Mouse (Mus musculus) hindbrain, embryonic 12.5 days (tissue): Measurements from ENCODE around the gene Umps. TPM values are rescaled to one million over a fixed set of nuclear protein-coding genes. Genes with fewer than 3 reads are reported as not detected.
A peak's percentile ranks its signal among the peaks of the same experiment; 100 is the strongest.

Experiments used
- ATAC-seq: fragments of 200-750 bp; cut with Nextera tagmentation; 2 replicates; pipeline ENCODE4 v1.8.0; 2017; ENCODE audit warnings: moderate TSS enrichment; ENCODE audit not compliant: low FRiP score
- H3K27ac ChIP-seq: fragments of 300-500 bp; sonication (generic); 2 replicates; pipeline ENCODE4 v1.5.1; 2016; ENCODE audit warnings: mild to moderate bottlenecking
- H3K27me3 ChIP-seq: fragments of 300-500 bp; sonication (generic); 2 replicates; pipeline ENCODE4 v1.6.1; 2016; ENCODE audit warnings: mild to moderate bottlenecking
- H3K36me3 ChIP-seq: fragments of 300-500 bp; sonication (generic); 2 replicates; pipeline ENCODE4 v1.6.1; 2016; ENCODE audit warnings: mild to moderate bottlenecking
- H3K4me1 ChIP-seq: fragments of 300-500 bp; sonication (generic); 2 replicates; pipeline ENCODE4 v1.6.1; 2016
- H3K4me2 ChIP-seq: fragments of 300-500 bp; sonication (generic); replicated peaks from 2 replicates; pipeline ENCODE4 v1.6.1; 2016; ENCODE audit warnings: mild to moderate bottlenecking
- H3K4me3 ChIP-seq: fragments of 300-500 bp; sonication (generic); 2 replicates; pipeline ENCODE4 v1.5.1; 2016; ENCODE audit warnings: mild to moderate bottlenecking
- H3K9ac ChIP-seq: fragments of 300-500 bp; sonication (generic); 2 replicates; pipeline ENCODE4 v1.6.1; 2016; ENCODE audit warnings: mild to moderate bottlenecking, moderate library complexity
- H3K9me3 ChIP-seq: fragments of 300-500 bp; sonication (generic); replicated peaks from 2 replicates; pipeline ENCODE4 v1.6.1; 2016; ENCODE audit warnings: mild to moderate bottlenecking
- WGBS: fragments of 180-500 bp; shearing (Covaris S2); methylation state at CpG from one replicate; pipeline ENCODE4 v1.1.7; 2016; 5-methylcytosine and 5-hydroxymethylcytosine counted together
- polyA plus RNA-seq: library from polyadenylated mRNA; unstranded; fragments of >200 nt; fragmentation: Nextera tagmentation; extraction: Ambion mirVana; gene quantifications from 2 replicates; pipeline ENCODE4 v1.2.1, GENCODE M21; 2016

The Umps gene
- polyA plus RNA-seq, 1 experiment from 2014 or later = 38.2 TPM

DNA sequence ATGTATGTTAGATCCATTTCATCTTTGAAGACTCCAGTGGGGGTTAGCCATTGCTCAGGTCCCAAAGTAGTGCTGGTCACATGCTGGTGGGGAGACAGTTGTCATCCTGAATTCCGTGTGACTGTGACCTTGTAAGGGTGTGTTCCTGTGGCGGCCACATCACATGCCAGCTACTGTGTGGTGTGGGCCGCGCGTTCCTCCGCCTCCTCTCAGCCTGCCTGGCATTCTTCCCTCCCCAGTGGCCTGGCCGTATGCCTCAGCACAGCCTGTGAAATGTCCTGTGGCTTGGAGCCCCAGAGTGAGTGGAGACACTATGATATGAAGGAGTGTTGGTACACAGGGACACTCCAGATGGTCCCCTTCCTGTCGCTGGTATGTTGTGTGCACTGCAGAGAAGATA lies 29.3 kb downstream of the Umps start:
- no peak for ATAC-seq
- Histone ChIP-seq H3K27me3 (no peaks in the 10 kb centered on the region), H3K4me2 (no peak overlapping the region), H3K4me1 (peaks cover 39% of the 10 kb centered on the region), H3K9me3 (no peaks in the 10 kb centered on the region), H3K4me3 (no peak overlapping the region), H3K9ac (no peak overlapping the region), H3K36me3 (no peaks in the 10 kb centered on the region), H3K27ac (no peak overlapping the region)
- WGBS = 82% methylated on average over 8 of the region's 8 CpGs

- Histone ChIP-seq H3K4me2 (no peak overlapping the region), H3K4me1 (peaks cover 34% of the 10 kb centered on the region), H3K9me3 (no peaks in the 10 kb centered on the region), H3K4me3 (no peak overlapping the region), H3K27ac (no peak overlapping the region), H3K9ac (no peak overlapping the region), H3K36me3 (no peaks in the 10 kb centered on the region), H3K27me3 (no peaks in the 10 kb centered on the region)
- no peak for ATAC-seq
- 89% methylated on average over 4 of the region's 4 CpGs for WGBS
These were observed 30.0 kb downstream of the Umps start for GRCm38 (mm10) chr16:33936885-33937284.

GRCm38 (mm10) chr16:33935407-33935785 lies 31.4 kb downstream of the Umps start:
- Histone ChIP-seq H3K36me3 (no peaks in the 10 kb centered on the region), H3K4me3 (no peak overlapping the region)

GRCm38 (mm10) chr16:33934701-33935406 lies 32.0 kb downstream of the Umps start:
- Histone ChIP-seq H3K4me2 (no peak overlapping the region), H3K9me3 (no peaks in the 10 kb centered on the region), H3K9ac (no peak overlapping the region), H3K36me3 (no peaks in the 10 kb centered on the region), H3K27ac (peak overlapping the region; percentile 45; the same call in 1 of the 2 replicates), H3K4me1 (peaks cover 19% of the 10 kb centered on the region), H3K27me3 (no peaks in the 10 kb centered on the region), H3K4me3 (no peak overlapping the region)
- no peak for ATAC-seq
- 64% methylated on average over 5 of the region's 5 CpGs for WGBS

More at GRCm38 (mm10) chr16:33935407-33935785, 31.4 kb downstream of the Umps start:
- H3K9me3 ChIP-seq = no peaks in the 10 kb centered on the region
- ATAC-seq = no peak
- 92% methylated on average over 6 of the region's 6 CpGs for WGBS
- H3K9ac ChIP-seq = no peak overlapping the region
- no peaks in the 10 kb centered on the region for H3K27me3 ChIP-seq
- H3K4me1 ChIP-seq = peaks cover 21% of the 10 kb centered on the region
- no peak overlapping the region for H3K27ac ChIP-seq
- H3K4me2 ChIP-seq = no peak overlapping the region

DNA sequence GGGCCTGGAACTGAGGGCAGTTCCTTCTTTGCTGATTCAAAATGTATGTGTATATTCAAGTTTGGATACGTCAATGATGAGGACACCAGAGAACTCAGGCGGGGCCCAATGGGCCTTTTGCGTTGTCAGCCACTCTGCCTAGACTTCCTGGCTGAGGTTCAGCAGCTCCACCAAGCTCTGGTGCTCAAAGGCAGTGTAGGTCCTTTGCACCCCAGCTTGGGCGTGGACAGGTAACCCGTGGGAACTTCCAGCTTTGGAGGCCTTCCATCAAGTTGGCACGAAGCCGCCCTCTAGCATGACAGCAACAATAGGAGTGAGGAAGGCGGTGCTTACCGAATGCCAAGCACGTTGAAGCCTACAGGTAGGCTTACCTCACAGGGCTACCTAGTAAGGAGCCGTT lies 33.4 kb downstream of the Umps start:
- WGBS = 94% methylated on average over 11 of the region's 11 CpGs
- Histone ChIP-seq H3K4me1 (peaks cover 11% of the 10 kb centered on the region), H3K4me2 (no peak overlapping the region), H3K9me3 (no peaks in the 10 kb centered on the region), H3K27me3 (no peaks in the 10 kb centered on the region), H3K9ac (no peak overlapping the region), H3K36me3 (no peaks in the 10 kb centered on the region), H3K4me3 (no peak overlapping the region), H3K27ac (no peak overlapping the region)
- no peak for ATAC-seq

GRCm38 (mm10) chr16:33932126-33932525 lies 34.7 kb downstream of the Umps start:
- Histone ChIP-seq H3K36me3 (no peaks in the 10 kb centered on the region), H3K27ac (no peak overlapping the region), H3K9ac (no peak overlapping the region), H3K4me3 (no peak overlapping the region), H3K9me3 (no peaks in the 10 kb centered on the region), H3K4me2 (no peak overlapping the region), H3K4me1 (peaks cover 11% of the 10 kb centered on the region), H3K27me3 (no peaks in the 10 kb centered on the region)
- WGBS = 66% methylated on average over 5 of the region's 5 CpGs
- ATAC-seq = no peak

GRCm38 (mm10) chr16:33931682-33932081 lies 35.2 kb downstream of the Umps start:
- ATAC-seq = no peak
- WGBS = 82% methylated on average over 2 of the region's 2 CpGs

DNA sequence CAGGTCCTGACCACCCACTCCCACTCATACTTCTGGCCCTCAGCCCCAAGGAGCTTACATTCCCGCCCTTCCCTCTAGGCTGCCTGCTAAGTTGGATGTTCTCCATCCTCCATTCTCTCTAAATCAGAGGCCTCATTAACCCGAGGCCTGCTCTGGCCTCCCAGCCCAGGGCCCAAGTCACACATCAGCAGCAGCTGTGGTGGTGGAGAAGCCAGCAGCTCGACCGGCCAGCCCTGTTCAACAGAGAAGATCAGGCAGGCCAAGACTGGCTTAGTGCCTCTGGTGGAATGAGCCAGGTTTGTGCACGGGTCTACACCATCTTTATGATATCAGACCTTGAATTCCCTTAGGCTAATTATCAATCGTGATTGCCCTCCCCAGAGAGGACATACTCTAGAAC lies 36.1 kb downstream of the Umps start:
- no peaks in the 10 kb centered on the region for H3K9me3 ChIP-seq
- no peaks in the 10 kb centered on the region for H3K27me3 ChIP-seq
- no peak overlapping the region for H3K9ac ChIP-seq
- H3K4me2 ChIP-seq = no peak overlapping the region
- no peak overlapping the region for H3K4me3 ChIP-seq
- 87% methylated on average over 6 of the region's 6 CpGs for WGBS
- H3K36me3 ChIP-seq = no peaks in the 10 kb centered on the region
- peaks cover 11% of the 10 kb centered on the region for H3K4me1 ChIP-seq
- no peak overlapping the region for H3K27ac ChIP-seq
- ATAC-seq = no peak

More at GRCm38 (mm10) chr16:33931682-33932081, 35.2 kb downstream of the Umps start:
- Histone ChIP-seq H3K27me3 (no peaks in the 10 kb centered on the region), H3K4me3 (no peak overlapping the region), H3K4me2 (no peak overlapping the region), H3K9ac (no peak overlapping the region), H3K4me1 (peaks cover 11% of the 10 kb centered on the region), H3K27ac (no peak overlapping the region), H3K36me3 (no peaks in the 10 kb centered on the region), H3K9me3 (no peaks in the 10 kb centered on the region)

DNA sequence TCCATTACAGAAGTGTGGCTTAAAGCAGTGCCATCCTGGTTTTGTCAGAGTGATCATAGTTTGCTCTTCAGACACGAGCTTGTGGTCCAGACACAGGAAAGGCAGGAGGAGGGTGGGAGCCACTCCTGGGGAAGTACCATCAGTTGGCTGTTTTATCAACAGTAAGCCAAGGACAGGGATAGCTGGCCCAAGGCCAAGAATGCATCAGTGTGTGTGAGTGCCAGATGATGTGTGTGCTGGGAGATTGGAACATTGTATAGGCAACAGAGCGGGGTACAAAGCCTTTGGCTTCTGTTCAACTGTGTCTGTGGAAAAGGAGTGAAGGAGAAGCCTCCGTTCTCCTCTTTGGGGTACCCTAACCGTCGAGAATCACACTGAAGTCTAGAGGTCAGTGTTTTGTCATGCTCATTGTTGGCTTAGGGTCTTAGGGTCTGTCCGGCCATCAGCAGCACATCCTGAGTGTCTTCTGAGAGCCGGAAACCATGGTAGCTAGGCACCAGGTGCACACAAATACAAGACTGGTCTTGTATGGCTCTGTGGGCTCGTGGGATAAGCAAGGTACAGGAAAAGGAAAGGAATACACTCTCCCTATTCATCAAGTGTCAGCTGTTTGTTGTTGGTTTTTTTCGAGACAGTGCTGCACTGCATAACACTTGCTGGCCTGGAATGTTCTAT lies 37.9 kb downstream of the Umps start:
- WGBS = 85% methylated on average over 9 of the region's 9 CpGs
- ATAC-seq = no peak

GRCm38 (mm10) chr16:33927263-33927824 lies 39.5 kb downstream of the Umps start:
- Histone ChIP-seq H3K27me3 (no peaks in the 10 kb centered on the region), H3K27ac (no peak overlapping the region), H3K36me3 (no peaks in the 10 kb centered on the region), H3K4me2 (no peak overlapping the region), H3K4me1 (peaks cover 4% of the 10 kb centered on the region), H3K9ac (no peak overlapping the region), H3K4me3 (no peak overlapping the region), H3K9me3 (no peaks in the 10 kb centered on the region)
- no peak for ATAC-seq
- WGBS = 85% methylated on average over 6 of the region's 6 CpGs

More for the DNA sequence above, 37.9 kb downstream of the Umps start:
- H3K9ac ChIP-seq = no peak overlapping the region
- H3K4me3 ChIP-seq = no peak overlapping the region
- H3K36me3 ChIP-seq = no peaks in the 10 kb centered on the region
- no peak overlapping the region for H3K27ac ChIP-seq
- H3K9me3 ChIP-seq = no peaks in the 10 kb centered on the region
- no peaks in the 10 kb centered on the region for H3K27me3 ChIP-seq
- 0 out of 2 replicates have a peak, but pooled peaks cover 3% of the 10 kb centered on the region for H3K4me1 ChIP-seq
- H3K4me2 ChIP-seq = no peak overlapping the region

GRCm38 (mm10) chr16:33923758-33924157 lies 43.1 kb downstream of the Umps start:
- H3K4me1 ChIP-seq = peaks cover 11% of the 10 kb centered on the region
- H3K9me3 ChIP-seq = no peaks in the 10 kb centered on the region
- H3K36me3 ChIP-seq = no peaks in the 10 kb centered on the region
- 89% methylated on average over 8 of the region's 8 CpGs for WGBS
- ATAC-seq = no peak
- no peak overlapping the region for H3K4me3 ChIP-seq
- H3K9ac ChIP-seq = no peak overlapping the region
- no peak overlapping the region for H3K27ac ChIP-seq
- H3K4me2 ChIP-seq = no peak overlapping the region
- no peaks in the 10 kb centered on the region for H3K27me3 ChIP-seq

GRCm38 (mm10) chr16:33923001-33923316 lies 43.9 kb downstream of the Umps start:
- H3K4me1 ChIP-seq = peaks cover 9% of the 10 kb centered on the region

More at GRCm38 (mm10) chr16:33923001-33923316, 43.9 kb downstream of the Umps start:
- Histone ChIP-seq H3K27me3 (no peaks in the 10 kb centered on the region), H3K4me2 (no peak overlapping the region), H3K9me3 (no peaks in the 10 kb centered on the region), H3K9ac (no peak overlapping the region), H3K36me3 (no peaks in the 10 kb centered on the region), H3K4me3 (no peak overlapping the region), H3K27ac (no peak overlapping the region)
- 80% methylated on average over 5 of the region's 5 CpGs for WGBS
- no peak for ATAC-seq
